Mouse (Mus musculus): ENCODE measurements around the gene Il20rb. TPM values are rescaled to one million over a fixed set of nuclear protein-coding genes. Genes with fewer than 3 reads are reported as not detected.

Gene Il20rb
- total RNA-seq, 2 experiments from 2014 or later, result 3.9 to 4.2 TPM

- DNase-seq (ENCODE audit: low spot score in 2 of 2), result no peak
These were observed 49.6 kb downstream of the Il20rb start for GRCm38 (mm10) chr9:100436865-100437595.

- DNase-seq (ENCODE audit: low spot score in 2 of 2), result no peak
These were observed 55.2 kb downstream of the Il20rb start for GRCm38 (mm10) chr9:100431355-100431754.

- no peak for DNase-seq (ENCODE audit: low spot score in 2 of 2)
These were observed 55.7 kb downstream of the Il20rb start for GRCm38 (mm10) chr9:100430911-100431310.

- no peak for DNase-seq (ENCODE audit: low spot score in 2 of 2)
These were observed 66.9 kb downstream of the Il20rb start for GRCm38 (mm10) chr9:100419644-100420043.

- no peak for DNase-seq (ENCODE audit: low spot score in 2 of 2)
These were observed 67.5 kb downstream of the Il20rb start for GRCm38 (mm10) chr9:100419103-100419502.

- DNase-seq (ENCODE audit: low spot score in 2 of 2), result no peak
These were observed 69.8 kb downstream of the Il20rb start for GRCm38 (mm10) chr9:100416756-100417155.

GRCm38 (mm10) chr9:100416299-100416698 lies 70.3 kb downstream of the Il20rb start:
- no peak for DNase-seq (ENCODE audit: low spot score in 2 of 2)

GRCm38 (mm10) chr9:100415328-100415979 lies 71.1 kb downstream of the Il20rb start:
- peak; percentile 34 to 67 for DNase-seq (ENCODE audit: low spot score in 2 of 2)

Other genes with a start within 250 kb of the Il20rb start
- 10 to 100 TPM; 35.8 to 36.5 TPM for gene Nck1, start 59.3 kb upstream of the Il20rb start, total RNA-seq (2021)
- gene Slc35g2, start 84.3 kb upstream of the Il20rb start, total RNA-seq (2021), result 10 to 100 TPM; 19.9 to 20.3 TPM
- gene Stag1, start 111.0 kb upstream of the Il20rb start, total RNA-seq (2021), result 10 to 100 TPM; 64.9 to 68.0 TPM

Data from layer of hippocampus, adult 18-20 months (tissue).